13 mouse cellular contexts compared by ENCODE assay signal in the genomic region with DNA sequence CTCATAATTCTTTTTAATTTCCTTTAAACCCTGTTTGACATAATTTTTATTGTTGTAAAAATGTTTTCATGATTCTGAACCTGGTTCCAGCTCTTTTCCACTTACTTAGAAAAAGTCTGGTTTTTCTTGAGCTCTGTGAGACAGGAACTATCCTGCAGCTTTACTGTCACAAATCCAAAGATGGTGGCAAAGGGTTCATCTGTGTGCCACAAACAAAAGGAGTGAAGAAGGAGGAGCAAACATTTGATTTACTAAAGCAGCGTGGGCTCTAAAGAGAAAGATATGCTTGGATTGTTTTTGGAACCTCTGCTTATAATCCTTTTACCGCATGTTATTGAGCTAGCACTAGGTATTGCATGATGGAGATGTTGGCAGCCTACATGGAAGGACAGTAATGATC. TPM values are rescaled to one million over a fixed set of nuclear protein-coding genes. Genes with fewer than 3 reads are reported as not detected.
"Had no signal": no experiment of that assay in that cellular context is flagged by ENCODE, and none has a peak within 500 bp of the region (broad histone marks: within the 10 kb centered on the region; RNA-seq: fewer than 3 reads in every experiment).

No protein-coding gene starts in this region.

- H3K4me1 ChIP-seq: limb, embryonic 13.5 days had no signal

- H3K9ac ChIP-seq: limb, embryonic 13.5 days; liver, embryonic 14.5 days; neural tube, embryonic 13.5 days had no signal

- H3K36me3 ChIP-seq: limb, embryonic 13.5 days; neural tube, embryonic 13.5 days had no signal

- H3K27ac ChIP-seq: limb, embryonic 13.5 days; liver, embryonic 14.5 days; neural tube, embryonic 13.5 days had no signal

- H3K4me2 ChIP-seq: limb, embryonic 13.5 days; neural tube, embryonic 13.5 days had no signal

- H3K4me3 ChIP-seq: limb, embryonic 13.5 days; neural tube, embryonic 13.5 days had no signal

- DNase-seq: kidney, adult 18-20 months; kidney, postnatal 10 days; kidney, postnatal 4 days; lung, adult 18-20 months; retina, postnatal 1 day; right cerebral cortex, postnatal 4 days; spleen, adult 18-20 months; thymus, adult 18-20 months; thymus, postnatal 14 days had no signal

- H3K27me3 ChIP-seq: limb, embryonic 13.5 days; neural tube, embryonic 13.5 days had no signal

- H3K9me3 ChIP-seq: limb, embryonic 13.5 days; neural tube, embryonic 13.5 days had no signal

RNA-seq across cellular contexts. Expression of gene Wasf1, which starts 4.0 kb away (rescaled TPM):
- total RNA-seq: megakaryocyte-erythroid progenitor cell, adult 5-6 weeks had no signal
